Mouse (Mus musculus) frontal cortex, postnatal 36 days (tissue): Measurements from ENCODE around the gene Btrc.

Source experiments
- DNase-seq, 2 experiments: peaks; one replicate each; pipeline ENCODE4 v3.0.0; 2022; ENCODE audit warnings: low spot score in 2 of 2

Gene Btrc

DNA sequence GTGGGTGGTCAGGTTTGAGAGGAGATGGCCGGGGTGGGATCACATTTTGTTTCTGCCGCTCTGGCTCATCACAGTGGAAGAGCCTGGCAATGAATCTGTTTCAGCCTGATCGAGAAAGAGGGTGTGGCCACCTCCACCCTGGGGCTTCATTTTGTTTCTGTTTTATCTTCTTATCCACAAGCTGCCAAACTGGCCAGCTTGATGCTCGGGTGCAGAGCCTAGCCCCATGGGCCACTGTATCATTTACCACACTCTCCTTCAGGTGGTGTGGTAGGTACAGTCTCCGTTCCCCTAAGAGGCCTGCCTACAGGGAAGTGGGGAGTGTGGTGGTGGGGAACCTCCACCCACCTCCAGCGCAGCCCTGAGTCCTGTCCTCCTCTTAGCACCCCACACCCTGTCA is 209.5 kb downstream of the Btrc start:
- DNase-seq = no peak

DNA sequence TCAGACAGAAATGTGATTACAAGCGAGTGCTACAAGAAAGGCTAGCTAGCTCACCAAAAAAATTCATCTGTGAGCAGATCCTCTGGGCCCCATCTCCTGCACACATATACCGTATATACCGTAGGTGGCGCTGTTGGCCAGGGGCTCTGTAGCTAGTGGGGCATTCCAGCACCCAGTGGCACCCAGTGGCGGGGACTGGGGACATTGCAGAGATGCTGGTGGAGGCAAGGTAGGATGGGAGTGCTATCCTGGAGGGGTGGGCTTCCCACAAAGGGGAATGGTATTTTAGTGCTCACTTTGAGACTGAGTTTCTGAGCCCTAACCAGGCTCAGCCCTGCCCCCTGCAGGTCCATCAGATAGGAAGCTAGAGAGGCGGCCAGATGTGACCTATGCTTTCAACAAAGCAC is 210.3 kb downstream of the Btrc start:
- peak; percentile 73 to 76 for DNase-seq

DNA sequence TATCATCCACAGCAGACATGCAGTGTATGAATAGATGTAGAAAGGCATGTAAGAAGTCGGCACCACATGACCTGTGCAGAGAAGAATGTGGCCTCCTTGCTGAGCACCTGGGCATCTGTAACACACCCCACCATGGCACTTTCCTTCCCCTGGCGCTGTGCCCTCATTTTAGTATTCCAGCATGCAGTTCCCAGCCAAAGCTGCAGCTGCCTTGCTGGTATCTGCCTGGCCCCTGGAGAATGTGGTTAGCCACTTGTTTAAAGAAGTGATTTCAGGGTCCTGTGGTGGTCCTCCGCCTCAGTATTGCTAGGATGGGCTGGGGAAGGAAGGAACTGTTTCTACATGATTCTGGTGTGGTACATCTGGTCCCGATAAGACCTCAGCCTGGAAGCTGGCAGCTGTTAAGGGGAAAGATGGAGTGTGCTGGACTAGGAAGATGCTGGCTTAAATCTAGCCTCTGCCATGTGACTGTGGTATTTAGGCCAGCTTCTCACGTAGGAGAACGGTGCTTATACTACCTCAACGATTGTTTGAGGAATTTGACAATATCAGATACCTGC is 210.9 kb downstream of the Btrc start:
- DNase-seq = no peak

DNA sequence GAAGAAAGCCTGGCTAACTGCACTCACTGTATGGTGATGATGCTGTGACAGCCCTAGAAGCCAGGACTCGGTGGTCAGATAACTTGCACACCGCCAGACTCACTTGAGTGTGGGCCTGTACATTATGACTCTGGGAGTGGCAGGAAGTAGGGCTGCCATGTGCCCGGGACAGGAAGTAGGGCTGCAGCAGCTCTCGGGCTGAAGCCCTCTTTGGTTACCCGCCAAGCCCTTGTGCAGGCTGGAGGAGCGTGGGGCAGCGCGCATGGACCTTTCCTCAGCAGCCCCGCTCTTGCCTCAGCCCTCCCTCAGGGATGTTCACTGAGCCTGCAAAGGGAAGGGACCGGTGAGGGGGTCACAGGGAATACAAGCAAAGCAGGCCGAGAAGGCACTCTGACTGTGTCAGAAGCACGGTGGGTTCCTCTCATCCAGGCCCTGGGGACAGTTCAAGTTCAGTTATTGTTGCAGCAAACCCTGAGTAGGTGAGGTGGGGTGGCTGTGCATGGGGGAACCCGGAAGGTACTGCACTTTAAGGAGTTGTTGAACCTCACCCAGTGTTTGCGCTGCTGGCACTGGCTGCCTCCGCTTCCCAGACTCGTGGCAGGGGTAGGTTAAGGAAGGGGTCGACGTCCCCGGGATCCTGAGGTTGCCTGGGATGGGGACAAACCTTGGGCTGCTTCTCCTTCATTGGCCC is 211.6 kb downstream of the Btrc start:
- DNase-seq = no peak

DNA sequence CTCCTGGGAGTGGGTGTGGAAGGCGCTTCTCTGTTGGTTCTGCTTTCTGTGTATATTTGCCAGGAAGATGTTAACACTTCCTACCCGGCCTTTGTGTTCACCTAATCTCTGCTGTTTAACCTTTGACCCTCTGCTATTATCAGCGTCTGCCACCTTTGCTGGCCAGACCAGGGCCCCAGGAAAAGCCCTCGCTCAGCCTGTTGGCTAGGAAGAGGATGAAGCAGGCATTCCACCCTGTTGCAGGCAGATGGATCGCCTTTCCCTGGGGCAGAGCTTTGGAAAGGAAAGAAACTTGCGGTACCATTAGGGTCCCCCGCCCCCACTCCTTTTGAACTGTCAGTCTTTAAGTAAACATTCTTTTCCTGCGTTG is 212.1 kb downstream of the Btrc start:
- no peak for DNase-seq

DNA sequence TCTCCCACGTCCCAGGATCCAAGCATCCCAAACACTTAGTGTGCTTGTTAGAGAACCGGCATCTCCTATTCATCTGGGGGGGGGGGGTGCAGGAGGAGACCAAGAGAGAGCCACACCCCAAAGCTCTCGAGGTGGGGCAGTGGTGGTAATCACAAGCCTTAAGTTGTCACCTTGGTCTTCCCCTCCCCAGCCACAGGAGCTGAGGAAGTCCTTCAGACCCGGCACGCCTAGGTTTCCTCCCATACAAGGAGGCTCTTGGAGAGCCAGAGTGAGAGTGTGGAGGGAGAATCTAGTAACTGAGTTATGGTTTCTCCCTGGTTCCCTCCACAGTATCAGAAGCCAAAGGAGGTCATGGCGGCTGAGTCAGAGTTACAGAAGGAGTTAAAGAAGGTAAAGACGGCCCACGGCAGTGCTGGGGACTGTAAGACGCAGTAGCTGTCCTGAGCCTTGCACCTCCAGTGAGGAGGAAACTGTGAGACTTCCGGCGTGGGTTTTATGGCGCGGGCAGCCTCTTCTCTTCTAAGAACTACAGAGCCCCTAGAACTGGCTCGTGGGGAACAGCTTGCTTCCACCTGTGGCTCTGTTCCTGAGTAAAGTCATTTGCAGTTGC is 213.7 kb downstream of the Btrc start:
- no peak for DNase-seq

DNA sequence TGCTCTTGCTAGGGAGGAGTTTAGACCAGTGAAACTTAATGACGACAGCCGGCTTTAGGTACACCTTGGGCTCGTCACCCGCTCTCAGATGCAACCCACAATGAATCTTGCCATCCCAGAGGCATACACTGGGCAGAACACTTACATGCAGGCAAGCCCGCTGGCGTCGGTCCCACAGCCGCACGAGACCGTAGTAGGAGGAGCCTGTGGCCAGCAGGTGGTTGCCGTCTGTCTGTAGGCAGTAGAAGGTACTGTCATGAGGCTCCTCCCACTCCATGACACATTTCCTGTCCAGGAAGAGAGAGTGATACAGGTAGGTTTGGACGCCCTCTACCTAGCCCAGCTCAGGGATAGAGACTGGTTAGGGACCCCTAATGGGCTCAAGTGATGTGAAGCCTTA is 215.4 kb downstream of the Btrc start:
- DNase-seq = no peak

DNA sequence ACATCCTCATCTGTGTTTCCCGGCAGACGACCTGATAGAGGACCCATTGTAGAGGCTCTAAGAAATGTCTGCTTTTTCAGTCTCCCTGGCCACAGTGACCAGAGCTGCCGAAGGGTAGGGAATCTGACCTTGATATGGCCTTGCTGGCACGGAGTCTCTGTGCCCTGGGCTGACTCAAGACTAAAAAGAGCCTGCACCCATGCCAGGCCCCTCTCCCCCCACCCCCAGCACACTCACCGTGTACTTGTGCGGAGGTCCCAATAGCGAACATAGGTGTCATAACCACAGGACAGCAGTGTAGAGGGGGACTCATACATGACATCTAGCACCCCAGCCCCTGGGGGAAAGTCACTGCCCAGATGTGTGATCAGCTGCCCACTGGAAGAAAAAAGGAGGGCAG is 215.9 kb downstream of the Btrc start:
- no peak for DNase-seq
